Mouse (Mus musculus): Measurements from ENCODE around the gene Ugdh. TPM values are rescaled to one million over a fixed set of nuclear protein-coding genes. Genes with fewer than 3 reads are reported as not detected.

The Ugdh gene
- polyA plus RNA-seq, 1 experiment, result not detected

DNA sequence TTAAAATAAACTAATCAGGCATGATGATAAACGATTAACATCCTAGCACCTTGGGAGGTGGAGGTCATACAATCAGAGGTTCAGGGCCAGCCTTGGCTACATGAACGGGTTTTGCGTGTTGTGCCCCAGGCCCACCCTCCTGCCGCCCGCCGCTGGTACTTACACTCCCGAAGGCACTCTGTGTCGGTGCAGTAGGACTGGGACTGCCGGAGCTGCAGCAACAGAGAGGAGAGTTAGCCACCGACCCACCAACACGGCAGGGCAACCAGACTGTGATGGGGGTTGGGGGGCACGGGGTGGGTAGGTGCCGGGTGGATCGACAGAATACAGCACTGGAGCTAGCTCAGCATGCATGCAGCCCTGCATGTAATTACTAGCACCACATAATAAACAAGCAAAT, 24.6 kb upstream of the Ugdh start:
- no peak for TF ChIP-seq CTCF (IDR thresholded peaks at IDR 0.05; ENCODE audit: insufficient read depth, low read depth, low read length)
- TF ChIP-seq POLR2A (IDR thresholded peaks at IDR 0.05; ENCODE audit: insufficient read depth, low read depth, low read length), result no peak
- Histone ChIP-seq H3K4me3 (ENCODE audit: insufficient read depth, low read depth, low read length) (no peak overlapping the region), H3K4me1 (ENCODE audit: control insufficient read depth, insufficient read depth, low read length) (peaks cover 3% of the 10 kb centered on the region), H3K27ac (ENCODE audit: insufficient read depth, low read depth, low read length) (no peak overlapping the region)
- 91% methylated on average over 14 of the region's 14 CpGs for WGBS

DNA sequence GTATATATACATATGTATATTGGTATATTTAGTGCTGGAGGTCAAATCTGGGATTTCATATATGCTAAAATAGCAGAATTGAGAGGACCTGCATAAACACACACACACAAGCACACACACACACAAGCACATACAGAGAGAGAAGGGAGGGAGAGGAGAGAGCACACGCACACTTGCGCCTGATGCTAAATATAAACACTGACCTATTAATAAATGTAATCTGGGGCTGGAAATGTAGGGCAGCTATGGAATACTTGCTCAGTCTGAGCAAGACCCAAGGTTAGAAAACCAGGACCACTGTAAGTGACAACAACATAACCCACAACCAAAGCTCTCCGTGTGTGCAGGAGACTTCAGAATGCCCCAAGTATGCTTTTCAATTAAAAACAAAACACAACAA, 23.7 kb upstream of the Ugdh start:
- Histone ChIP-seq H3K27ac (ENCODE audit: insufficient read depth, low read depth, low read length) (no peak overlapping the region), H3K4me3 (ENCODE audit: insufficient read depth, low read depth, low read length) (no peak overlapping the region), H3K4me1 (ENCODE audit: control insufficient read depth, insufficient read depth, low read length) (peaks cover 3% of the 10 kb centered on the region)
- TF ChIP-seq POLR2A (IDR thresholded peaks at IDR 0.05; ENCODE audit: insufficient read depth, low read depth, low read length) (no peak), CTCF (IDR thresholded peaks at IDR 0.05; ENCODE audit: insufficient read depth, low read depth, low read length) (no peak)
- WGBS, result 61% methylated on average over 3 of the region's 3 CpGs

DNA sequence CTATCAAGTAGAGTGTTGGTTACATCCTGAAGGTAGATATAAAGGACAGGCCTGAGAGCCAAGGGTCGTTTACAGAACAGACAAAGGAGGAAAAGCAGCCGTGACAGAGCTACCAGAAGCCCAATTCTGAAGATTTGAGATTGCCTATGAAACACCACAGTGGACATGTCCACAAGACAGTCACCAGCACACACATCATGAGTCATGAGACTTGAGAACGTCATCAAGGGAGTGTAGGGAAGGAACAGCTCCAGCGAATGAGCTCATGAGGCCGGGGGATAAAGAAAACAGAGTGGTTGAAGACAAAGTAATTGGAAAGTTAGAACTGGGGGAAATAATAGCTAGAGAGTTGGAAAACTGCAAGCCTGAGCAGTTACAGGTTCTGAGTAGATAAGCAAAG, 22.1 kb upstream of the Ugdh start:
- no peak for TF ChIP-seq CTCF (IDR thresholded peaks at IDR 0.05; ENCODE audit: insufficient read depth, low read depth, low read length)
- TF ChIP-seq POLR2A (IDR thresholded peaks at IDR 0.05; ENCODE audit: insufficient read depth, low read depth, low read length), result no peak
- H3K4me1 ChIP-seq (ENCODE audit: control insufficient read depth, insufficient read depth, low read length), result peaks cover 3% of the 10 kb centered on the region
- no peak overlapping the region for H3K27ac ChIP-seq (ENCODE audit: insufficient read depth, low read depth, low read length)
- H3K4me3 ChIP-seq (ENCODE audit: insufficient read depth, low read depth, low read length), result no peak overlapping the region
- 71% methylated on average over 5 of the region's 5 CpGs for WGBS

DNA sequence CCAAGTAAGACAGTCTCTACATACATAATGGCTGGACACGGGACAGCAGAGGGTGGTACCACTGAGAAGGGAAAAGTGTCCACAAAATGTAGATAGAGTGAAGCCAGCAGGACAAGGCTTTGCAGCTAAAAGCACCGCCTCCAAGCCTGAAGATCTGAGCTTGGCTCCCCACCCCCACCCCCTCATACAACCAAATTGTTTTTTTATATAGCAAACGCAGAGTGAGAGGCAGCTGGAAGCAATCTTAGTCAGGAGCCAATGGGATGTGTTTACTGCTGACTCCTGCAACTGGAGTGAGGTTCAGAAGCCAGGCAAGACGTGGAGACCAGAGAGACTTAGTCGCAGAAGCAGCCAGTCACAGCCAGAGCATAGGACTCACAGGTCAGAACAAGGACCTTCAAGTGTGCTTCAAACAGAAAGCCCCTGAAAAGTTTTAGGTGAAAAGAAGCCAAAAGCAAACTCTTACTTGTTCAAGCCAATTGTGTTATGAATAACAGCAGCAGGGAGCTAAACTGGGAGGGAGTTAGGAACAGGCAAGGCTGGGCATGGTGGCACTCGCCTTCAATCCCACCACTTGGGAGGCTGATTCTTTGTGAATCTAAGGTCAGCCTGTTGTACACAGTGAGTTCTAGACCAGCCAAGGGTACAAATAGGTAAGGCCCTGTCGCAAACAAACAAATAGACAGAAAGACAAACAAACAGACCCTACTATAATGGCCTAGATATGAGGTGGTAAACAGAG, 21.5 kb upstream of the Ugdh start:
- WGBS, result 58% methylated on average over 7 of the region's 7 CpGs
- Histone ChIP-seq H3K4me3 (ENCODE audit: insufficient read depth, low read depth, low read length) (no peak overlapping the region), H3K4me1 (ENCODE audit: control insufficient read depth, insufficient read depth, low read length) (peaks cover 3% of the 10 kb centered on the region), H3K27ac (ENCODE audit: insufficient read depth, low read depth, low read length) (no peak overlapping the region)
- TF ChIP-seq POLR2A (IDR thresholded peaks at IDR 0.05; ENCODE audit: insufficient read depth, low read depth, low read length) (no peak), CTCF (IDR thresholded peaks at IDR 0.05; ENCODE audit: insufficient read depth, low read depth, low read length) (no peak)

DNA sequence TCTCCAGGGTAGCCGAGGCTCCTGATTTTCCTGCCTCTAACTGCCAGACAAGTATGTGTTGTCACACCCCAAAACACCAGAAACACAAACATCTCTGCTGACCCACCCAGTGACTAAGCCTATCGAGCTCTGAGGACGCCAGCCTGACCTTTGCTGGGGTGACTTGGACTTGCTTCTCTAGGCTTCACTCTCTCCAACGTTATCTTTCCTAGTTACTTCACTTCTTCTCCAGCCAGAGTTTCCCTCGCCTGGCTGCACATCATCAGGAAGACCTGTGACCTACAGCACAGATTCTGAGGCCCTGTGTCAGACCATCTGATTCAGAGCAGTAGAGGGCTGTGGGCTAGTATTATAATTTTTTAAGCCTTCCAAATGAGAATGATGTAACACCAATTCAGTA, 19.0 kb upstream of the Ugdh start:
- Histone ChIP-seq H3K4me1 (ENCODE audit: control insufficient read depth, insufficient read depth, low read length) (no peaks in the 10 kb centered on the region), H3K27ac (ENCODE audit: insufficient read depth, low read depth, low read length) (no peak overlapping the region), H3K4me3 (ENCODE audit: insufficient read depth, low read depth, low read length) (no peak overlapping the region)
- TF ChIP-seq POLR2A (IDR thresholded peaks at IDR 0.05; ENCODE audit: insufficient read depth, low read depth, low read length), result no peak
- no peak for TF ChIP-seq CTCF (IDR thresholded peaks at IDR 0.05; ENCODE audit: insufficient read depth, low read depth, low read length)
- WGBS, result 76% methylated on average over 5 of the region's 5 CpGs

DNA sequence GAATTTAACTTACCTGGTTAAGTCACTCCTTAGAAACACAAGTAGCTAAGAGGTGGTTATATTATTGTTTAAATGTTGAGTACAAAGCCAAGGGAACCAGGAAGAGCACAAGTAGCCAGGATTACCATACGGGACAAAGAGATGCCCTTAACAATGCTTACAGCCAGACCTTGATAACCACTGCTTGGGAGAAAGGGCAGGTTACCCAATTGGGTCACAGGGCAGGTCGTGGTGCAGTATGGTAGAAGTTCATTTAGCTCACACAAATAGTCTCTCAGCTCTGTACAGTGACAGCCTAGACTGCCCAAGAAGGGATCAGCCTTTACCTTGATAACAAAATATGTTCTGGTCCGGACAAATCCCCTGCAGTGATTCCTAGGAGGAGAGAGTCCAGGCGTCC, 13.2 kb upstream of the Ugdh start:
- no peak for TF ChIP-seq POLR2A (IDR thresholded peaks at IDR 0.05; ENCODE audit: insufficient read depth, low read depth, low read length)
- no peak for TF ChIP-seq CTCF (IDR thresholded peaks at IDR 0.05; ENCODE audit: insufficient read depth, low read depth, low read length)
- H3K4me3 ChIP-seq (ENCODE audit: insufficient read depth, low read depth, low read length), result no peak overlapping the region
- WGBS, result 80% methylated on average over 4 of the region's 4 CpGs
- no peaks in the 10 kb centered on the region for H3K4me1 ChIP-seq (ENCODE audit: control insufficient read depth, insufficient read depth, low read length)
- H3K27ac ChIP-seq (ENCODE audit: insufficient read depth, low read depth, low read length), result no peak overlapping the region

DNA sequence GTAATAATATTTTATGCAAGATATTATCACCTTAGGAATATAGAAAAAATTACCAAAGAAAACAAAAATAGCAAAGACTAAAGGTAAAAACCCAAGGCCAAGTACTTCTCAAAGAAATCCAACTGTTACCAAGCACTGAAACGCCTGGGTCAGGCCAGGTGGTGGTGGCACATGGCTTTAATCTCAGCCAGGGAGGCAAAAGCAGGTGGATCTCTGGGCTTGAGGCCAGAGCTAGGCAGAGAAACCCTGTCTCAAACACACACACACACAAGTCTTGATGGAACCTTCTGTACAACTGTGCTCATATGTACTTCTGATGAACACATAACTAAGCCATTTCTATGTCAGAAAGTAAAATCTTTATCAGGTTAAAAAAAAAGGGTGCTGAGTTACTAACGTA, 12.1 kb upstream of the Ugdh start:
- 87% methylated on average over 2 of the region's 2 CpGs for WGBS
- Histone ChIP-seq H3K4me3 (ENCODE audit: insufficient read depth, low read depth, low read length) (no peak overlapping the region), H3K27ac (ENCODE audit: insufficient read depth, low read depth, low read length) (no peak overlapping the region), H3K4me1 (ENCODE audit: control insufficient read depth, insufficient read depth, low read length) (no peaks in the 10 kb centered on the region)
- no peak for TF ChIP-seq CTCF (IDR thresholded peaks at IDR 0.05; ENCODE audit: insufficient read depth, low read depth, low read length)
- no peak for TF ChIP-seq POLR2A (IDR thresholded peaks at IDR 0.05; ENCODE audit: insufficient read depth, low read depth, low read length)

DNA sequence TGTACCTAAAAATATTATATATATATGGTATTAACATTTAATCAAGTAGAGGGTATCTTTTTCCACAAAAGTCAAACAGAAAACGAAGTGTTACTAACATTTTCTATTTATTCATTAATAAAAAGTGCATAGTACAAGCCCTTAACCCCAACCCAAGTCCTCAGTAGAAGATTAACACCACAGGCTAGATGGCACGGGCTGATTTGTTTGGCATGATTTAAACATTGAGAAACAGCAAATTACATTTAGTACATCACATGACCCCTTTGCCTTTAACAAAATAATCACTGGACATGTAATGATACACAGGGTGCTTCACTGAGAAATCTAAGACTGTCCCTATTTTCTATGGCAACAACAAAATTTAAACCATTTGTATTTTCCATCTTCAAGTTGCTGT, 11.0 kb upstream of the Ugdh start:
- Histone ChIP-seq H3K4me1 (ENCODE audit: control insufficient read depth, insufficient read depth, low read length) (no peaks in the 10 kb centered on the region), H3K27ac (ENCODE audit: insufficient read depth, low read depth, low read length) (no peak overlapping the region), H3K4me3 (ENCODE audit: insufficient read depth, low read depth, low read length) (no peak overlapping the region)
- TF ChIP-seq CTCF (IDR thresholded peaks at IDR 0.05; ENCODE audit: insufficient read depth, low read depth, low read length) (no peak), POLR2A (IDR thresholded peaks at IDR 0.05; ENCODE audit: insufficient read depth, low read depth, low read length) (no peak)
- 78% methylated on average over 2 of the region's 2 CpGs for WGBS

DNA sequence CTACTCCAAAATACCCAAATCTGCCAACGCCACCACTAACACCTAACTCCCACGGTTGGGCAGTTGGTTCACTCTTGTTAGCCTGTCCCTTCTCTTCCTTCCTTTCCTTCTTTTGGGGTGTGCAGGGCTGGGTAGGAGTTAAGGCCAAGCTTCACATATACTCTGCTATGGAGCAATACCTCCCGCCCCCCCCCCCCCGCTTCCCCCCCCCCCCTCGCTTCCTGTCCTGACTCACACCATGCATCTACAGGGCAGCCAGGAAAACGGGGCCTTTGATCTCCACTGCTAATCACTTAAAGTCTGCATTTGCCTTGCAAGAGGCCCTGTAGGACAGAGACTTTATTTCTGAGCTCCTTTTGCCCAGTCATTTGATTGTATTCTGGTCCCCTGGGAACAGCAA, 9.2 kb upstream of the Ugdh start:
- no peak for TF ChIP-seq CTCF (IDR thresholded peaks at IDR 0.05; ENCODE audit: insufficient read depth, low read depth, low read length)
- TF ChIP-seq POLR2A (IDR thresholded peaks at IDR 0.05; ENCODE audit: insufficient read depth, low read depth, low read length), result no peak
- no peaks in the 10 kb centered on the region for H3K4me1 ChIP-seq (ENCODE audit: control insufficient read depth, insufficient read depth, low read length)
- no peak overlapping the region for H3K27ac ChIP-seq (ENCODE audit: insufficient read depth, low read depth, low read length)
- 82% methylated on average over 2 of the region's 6 CpGs for WGBS
- no peak overlapping the region for H3K4me3 ChIP-seq (ENCODE audit: insufficient read depth, low read depth, low read length)

DNA sequence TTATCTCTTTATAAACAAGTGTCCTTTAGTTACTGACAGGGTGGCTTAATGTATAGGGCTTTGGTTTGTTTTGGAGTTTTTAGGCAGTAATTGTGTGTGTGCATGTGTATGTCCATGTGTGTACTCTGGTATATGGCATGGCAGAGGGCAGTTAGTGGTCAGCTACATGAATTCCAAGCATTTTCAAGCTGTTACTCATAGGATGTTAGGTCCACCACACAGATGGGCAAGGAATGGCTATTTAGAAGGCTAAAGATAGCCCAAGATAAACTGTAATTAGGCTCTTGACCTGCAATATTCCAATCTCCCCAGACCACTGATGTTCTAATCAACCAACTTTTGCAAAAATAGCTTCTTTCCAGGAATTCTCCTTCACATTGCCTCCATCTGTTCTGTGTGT, 2.3 kb upstream of the Ugdh start:
- no peaks in the 10 kb centered on the region for H3K4me1 ChIP-seq (ENCODE audit: control insufficient read depth, insufficient read depth, low read length)
- no peak overlapping the region for H3K4me3 ChIP-seq (ENCODE audit: insufficient read depth, low read depth, low read length)
- no peak overlapping the region for H3K27ac ChIP-seq (ENCODE audit: insufficient read depth, low read depth, low read length)
- no peak for TF ChIP-seq CTCF (IDR thresholded peaks at IDR 0.05; ENCODE audit: insufficient read depth, low read depth, low read length)
- TF ChIP-seq POLR2A (IDR thresholded peaks at IDR 0.05; ENCODE audit: insufficient read depth, low read depth, low read length), result no peak
